Mouse (Mus musculus) c-Kit-negative CD71-positive TER-119-positive erythroid progenitor cells, embryonic 14.5 days (primary cell): ENCODE measurements around the gene Fcmr.

Experiments
- DNase-seq: peaks from one replicate; pipeline ENCODE4 v3.0.0-alpha.2; 2013; ENCODE audit warnings: low read depth, low spot score

Gene Fcmr

DNA sequence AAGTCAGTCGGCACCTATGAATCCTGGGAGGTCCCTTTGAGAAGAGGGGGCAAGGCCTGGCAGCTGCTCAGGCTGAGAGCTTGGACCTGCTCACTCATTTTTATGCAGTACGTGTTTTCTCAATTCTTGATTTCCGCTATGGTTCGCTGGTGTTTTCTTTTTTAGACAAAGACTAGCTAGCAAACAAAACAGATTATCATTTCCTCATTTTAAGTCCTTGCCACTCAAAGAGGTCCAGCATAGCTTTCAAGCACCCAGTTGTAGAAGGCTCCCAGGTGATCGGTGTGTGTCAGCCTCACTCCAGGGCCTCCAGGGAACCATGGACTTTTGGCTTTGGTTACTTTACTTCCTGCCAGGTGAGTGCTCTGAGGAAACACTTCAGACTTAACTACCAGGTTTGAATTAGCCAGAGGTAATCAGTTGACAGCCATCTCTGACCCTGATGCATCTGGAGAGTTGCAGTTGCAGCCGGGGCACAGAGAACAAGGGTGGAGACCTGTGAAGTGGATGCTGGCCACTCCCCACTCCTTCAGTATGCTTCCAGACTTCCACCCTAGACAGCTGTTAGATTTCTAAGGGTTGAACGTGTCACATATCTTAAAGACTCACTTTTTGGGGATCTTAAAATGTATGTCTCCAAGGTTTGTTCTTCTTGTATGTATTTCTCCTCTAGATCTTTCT, at the start of gene Fcmr:
Fcmr (plus strand) TSS at position 129 of the 681 bp plus-strand sequence.
- DNase-seq: no peak

DNA sequence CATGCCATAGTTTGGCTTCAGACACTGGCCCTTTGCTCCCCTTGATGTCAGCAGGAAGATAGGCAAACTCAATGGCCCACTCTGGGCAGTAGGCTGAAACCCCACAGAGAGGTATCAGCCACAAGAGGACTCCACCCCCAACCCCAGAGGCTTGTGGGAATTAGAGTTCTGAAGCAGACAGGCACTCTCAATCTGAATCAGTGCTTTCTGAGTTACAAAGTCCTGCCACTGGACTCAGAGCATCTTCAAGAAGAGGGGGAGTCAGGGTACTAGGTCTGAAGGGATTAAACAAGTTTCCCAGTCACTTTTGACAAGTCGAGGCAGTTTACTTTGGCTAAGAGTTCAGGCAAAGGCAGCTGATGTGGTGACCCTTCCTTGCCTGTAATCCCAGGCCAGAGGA, 45.7 kb upstream of the Fcmr start:
- DNase-seq: no peak

DNA sequence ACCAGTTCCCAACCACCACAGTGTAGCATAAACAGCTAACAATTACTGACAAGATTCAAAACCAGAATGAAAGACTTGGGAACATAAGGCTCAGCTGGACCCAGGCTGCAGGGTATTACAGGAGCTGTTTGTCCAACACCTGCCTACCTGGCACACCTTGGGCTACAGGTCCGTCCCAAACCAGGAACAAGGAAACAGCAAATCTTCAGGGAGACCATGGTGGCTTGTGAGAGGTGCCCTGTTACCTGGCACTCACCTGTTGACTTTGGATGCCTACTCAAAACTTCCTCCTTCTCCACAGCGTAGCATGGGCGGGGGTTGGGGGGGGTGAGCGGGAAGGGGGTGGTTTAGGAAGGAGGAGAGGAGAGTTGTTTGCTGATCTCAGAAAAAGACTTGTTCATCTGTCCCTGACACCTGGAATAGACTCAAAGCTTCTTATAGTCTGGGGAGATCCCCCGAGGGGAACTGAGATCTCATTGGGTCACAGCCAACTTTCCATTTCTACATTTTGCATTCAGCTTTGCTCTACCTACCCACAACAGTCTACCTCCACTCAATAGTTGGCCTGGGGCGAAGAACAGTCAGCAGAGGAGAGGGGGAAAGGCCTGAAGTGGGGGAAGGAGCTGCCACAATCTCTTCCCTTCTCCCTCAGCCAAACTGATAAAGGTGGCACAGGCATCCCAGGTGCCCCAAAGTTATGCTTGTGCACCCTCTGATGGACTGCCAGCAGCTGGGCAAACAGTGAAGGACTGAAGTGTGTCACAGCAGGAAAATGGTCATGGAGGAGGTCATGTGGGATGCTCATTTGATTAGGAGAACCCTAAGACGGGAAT, 44.9 kb upstream of the Fcmr start:
- no peak for DNase-seq

DNA sequence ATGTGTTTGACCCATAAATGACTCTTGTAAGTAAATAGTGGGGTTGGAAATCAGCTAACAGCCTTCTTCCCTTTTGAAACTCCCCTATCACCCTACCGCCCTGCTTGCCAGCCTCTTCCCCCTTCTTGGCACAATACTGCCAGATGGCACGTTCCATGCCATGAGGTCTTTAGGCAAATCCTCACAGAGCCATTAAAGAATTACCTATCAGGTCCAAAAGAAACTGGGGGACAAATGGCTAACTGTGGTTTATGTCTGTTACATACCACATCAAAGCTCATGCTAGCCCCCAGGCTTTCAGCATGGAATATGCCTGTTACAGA, 44.4 kb upstream of the Fcmr start:
- DNase-seq: no peak

DNA sequence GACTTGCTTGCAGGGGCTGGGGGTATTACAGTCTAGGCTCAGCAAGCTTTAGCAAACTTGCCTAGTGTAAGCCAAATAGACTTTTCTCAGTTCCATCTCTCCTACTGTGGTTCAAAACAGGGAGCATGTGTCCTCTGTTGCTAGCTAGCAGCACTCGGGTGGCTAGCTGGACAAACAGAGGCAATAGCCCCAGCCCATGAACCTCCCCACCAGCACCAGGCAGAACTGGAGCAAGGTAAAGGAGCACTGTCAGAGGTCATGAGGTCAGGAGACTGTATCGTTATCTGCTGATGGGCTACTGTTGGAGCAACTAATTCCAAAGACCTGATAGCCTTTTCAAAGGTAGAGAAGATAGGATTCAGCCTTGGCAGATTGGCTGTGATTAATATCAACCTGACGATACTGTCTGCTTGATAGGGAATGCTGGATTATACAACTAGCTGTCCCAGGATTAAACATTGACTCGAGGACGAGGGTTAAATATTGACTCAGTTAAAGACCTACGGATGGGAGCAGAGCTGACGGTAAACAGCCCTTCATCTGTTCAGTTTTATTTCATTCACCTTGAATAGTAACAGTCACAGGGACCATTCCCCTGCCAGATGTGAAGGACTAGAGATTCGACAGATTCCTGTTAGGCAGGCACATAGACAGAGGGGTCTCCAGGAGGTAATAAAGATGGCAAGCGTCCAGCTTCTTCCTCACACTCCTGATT, 43.4 kb upstream of the Fcmr start:
- DNase-seq: no peak

DNA sequence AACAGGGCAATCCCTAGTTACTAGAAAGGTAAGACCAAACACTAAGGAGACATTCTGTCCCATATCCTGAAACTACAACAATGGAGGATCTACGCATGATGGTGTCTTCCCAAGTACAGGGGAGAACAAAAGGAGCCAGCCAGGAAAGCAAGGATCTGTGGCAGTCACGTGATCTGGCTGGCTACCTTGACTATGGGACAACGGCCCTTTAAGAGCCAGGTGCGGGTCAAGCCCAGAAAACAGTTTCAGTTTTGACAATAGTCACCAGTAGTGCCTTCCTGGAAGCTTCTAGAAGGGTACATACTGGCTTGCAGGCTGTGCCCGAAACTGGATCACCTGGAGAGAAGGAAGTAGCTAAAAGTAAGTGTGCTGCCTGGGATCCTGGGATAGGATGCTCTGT, 39.0 kb upstream of the Fcmr start, which contains the start of gene Pigr:
Pigr (plus strand) TSS at position 237 of the 400 bp plus-strand sequence.
- no peak for DNase-seq

DNA sequence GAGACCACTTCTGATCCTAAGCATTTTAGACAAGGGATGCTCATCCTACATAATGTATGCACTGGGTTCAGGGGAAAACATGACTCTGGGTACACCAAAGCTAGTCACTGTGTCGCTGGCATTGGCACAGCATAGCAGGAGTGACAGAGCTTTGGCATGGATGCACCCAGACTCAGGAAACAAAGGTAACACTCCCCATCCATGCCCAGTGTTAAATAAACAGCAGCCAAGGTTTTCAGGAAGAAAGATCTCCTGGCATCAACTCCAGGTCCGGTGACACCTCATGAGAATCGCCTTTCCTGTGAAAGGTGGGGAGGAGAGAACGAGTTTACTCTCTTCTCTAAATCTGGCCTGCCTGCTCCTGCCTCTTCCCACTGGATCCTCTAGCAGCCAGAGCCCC, 36.8 kb upstream of the Fcmr start:
- no peak for DNase-seq

DNA sequence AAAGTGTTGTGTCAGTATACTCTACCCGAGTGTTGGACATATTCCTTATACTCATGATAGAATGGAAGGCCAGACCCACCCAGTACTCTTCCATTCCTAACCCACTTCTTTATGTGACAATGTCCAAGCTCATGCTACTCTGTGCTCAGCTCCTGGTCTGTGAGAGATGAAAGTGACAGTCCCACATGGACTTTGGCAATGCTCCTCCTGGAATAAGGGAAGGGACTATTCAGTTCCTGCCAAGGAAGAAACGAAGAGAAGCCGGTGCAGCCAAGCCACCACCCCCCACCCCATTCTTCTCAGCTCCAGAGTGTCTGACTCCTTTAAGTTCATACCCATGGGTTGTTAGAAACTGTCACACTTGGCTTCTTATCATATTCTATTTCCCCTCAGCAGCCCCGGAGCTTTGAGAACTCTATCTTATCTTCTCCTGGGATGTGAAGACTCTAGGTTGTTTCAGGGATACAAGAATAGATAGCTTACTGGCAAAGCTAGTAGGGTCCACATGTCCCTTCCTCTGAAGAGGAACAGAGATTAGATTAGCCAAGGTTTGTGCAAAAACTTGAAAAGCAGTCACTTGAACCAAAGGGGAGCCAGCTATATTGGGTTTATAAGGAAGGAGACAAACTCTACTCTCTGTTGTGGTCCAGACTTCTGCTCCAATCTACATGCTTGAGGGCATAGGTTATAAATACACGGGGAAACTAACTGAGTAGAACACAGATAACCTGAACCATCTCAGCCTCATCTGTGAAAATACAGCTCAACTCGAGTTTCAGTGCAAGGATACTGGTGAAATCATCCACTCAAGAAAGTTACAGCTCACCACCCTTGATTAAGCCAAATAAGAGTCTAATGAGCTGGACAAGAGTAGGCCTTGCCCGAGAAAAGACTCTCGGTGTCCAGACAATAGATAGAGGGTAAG, 35.3 kb upstream of the Fcmr start:
- no peak for DNase-seq

DNA sequence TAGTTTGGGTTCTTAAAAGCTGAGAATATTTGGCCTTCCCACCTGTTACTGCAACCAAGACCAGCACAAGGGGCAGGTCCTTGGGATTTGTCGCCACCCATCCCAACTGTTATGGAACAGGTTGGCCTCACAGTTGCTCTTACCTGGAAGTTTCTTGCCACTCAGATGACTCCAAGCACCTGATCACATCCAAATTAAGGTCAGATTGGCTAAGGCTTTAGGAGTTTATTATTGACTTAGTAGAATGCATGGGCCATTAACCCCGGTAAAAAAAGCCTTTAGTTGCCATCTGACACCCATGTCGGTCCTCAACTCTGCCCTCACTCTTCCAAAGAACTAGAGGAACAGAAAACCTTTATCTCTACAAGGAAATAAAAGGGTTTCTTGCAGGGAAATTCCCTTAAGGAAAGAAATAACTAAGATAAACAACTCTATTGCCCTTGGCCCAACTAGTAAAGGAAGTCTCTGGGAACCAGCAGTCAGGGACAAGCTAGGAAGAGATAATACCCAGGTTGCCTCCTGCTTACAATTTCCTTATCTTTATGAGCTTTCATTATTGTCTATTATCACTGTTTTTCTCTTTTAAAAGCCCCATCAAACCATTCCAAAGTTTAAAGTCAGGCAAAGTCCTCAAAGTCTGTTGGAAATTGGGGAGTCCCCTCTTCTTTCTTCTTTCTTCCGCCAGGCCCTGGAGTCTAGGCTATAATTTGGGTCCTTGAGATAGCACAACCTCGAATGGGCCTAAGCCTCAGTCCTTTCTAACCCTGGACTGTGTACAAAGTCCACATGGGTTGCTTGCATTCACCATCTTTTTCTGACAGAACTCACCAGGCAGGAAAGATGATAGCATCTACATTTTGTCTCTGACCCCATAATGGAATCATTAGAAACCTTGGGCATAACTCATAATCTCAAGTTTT, 33.0 kb upstream of the Fcmr start:
- DNase-seq: no peak

DNA sequence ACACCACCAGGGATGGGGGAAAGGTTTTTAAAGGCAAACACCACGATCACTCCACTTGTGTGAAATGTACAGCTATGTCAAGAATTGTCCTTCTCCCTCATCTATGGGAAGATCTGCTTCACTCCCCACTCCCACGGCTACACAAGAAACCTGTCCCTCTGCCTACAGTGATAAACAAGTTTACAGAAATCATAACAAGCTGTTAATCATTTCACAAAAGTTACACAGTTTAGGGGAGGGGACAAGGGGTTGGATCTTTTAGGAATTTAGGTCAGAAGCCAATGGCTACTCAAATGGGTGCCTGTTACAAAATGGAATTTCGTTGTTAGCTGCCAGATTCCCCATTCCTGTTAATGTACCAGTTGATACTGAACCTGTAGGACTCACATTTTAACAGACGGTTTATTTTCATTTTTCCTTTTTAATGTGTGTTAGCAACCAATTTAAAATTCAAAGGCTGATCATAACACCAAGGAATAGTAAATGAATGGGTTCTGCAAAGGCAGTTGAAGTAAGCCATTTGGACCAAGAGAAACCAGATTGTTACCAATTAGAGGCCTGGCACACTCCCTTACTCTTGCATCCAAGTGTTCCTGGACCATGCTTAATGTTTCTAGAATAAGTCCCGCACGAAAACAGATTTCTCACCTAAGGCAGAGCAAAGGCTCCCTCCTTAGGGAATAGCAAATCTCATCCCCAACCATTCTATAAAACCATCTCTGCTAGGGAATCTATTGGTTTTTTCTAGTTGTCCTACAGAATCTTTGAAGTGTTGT, 30.1 kb upstream of the Fcmr start:
- no peak for DNase-seq

DNA sequence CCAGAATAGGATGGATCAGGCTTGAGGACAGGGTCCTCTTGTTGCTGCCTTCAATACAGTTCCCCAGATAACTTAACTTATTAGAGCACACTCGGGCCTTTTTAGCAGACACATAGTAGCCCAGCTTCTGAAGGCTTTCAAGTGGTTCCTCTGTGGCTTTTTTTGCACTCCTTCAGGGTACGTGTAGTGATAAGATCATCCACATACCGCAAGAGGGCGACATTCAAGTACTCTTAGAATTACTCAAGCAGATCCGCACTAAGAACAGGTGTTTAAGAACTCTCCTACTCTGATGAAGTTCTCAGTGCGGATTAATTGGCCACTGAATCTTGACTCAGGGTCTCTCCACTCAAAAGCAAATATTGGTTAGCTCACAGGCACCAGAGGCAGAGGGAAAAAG, 27.2 kb upstream of the Fcmr start:
- no peak for DNase-seq

DNA sequence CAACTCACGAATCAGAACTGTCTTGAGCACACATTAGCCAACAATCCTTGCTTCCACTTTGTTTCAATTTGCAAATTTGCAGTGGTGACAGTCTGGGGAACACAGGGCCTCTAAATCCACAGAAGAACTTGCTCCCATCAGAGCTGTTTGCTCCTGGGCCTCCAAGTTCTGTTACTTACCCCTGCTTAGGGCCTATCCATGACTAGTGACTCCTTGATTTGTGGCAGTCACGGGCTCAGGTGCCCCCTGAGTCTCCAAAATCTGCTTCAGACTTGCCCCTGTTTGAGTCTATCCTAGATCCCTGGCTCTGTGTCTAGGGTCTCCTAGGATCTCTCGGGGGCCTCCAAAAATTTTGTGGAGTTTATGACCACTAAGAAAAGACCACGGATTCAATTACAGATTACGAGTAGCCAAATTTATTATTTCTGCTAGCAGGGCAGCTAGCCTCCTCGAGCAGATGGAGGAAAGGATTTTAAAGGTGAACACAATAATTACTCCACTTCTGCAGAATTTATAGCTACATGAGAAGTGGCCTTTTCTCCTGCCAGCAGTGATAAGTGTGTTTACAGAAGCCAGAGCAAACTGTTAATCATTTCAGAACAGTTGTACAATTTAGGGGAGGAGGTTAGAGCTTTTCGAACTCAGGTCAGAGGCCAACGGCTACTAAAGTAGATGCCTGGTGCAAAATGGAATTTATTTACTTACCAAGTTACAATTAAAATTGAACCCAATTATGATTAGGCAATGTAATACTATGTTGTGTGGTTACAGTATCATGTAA, 24.7 kb upstream of the Fcmr start:
- DNase-seq: no peak

DNA sequence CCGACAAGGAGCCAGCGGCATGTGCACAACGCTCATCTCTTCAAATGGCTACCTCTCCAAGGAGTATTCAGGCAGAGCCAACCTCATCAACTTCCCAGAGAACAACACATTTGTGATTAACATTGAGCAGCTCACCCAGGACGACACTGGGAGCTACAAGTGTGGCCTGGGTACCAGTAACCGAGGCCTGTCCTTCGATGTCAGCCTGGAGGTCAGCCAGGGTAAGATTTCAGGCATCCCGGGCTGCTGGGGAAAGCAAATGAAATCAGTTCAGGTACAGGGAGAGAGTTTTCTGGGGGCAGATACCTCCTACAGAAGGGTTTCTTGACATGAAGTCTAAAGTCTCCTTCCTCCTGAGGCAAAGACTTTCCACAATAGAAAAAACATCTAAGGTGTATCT, 23.8 kb upstream of the Fcmr start:
- DNase-seq: no peak

DNA sequence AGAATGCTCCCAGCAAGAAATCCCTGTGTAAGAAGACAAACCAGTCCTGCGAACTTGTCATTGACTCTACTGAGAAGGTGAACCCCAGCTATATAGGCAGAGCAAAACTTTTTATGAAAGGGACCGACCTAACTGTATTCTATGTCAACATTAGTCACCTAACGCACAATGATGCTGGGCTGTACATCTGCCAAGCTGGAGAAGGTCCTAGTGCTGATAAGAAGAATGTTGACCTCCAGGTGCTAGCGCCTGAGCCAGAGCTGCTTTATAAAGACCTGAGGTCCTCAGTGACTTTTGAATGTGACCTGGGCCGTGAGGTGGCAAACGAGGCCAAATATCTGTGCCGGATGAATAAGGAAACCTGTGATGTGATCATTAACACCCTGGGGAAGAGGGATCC, 21.0 kb upstream of the Fcmr start:
- DNase-seq: no peak

DNA sequence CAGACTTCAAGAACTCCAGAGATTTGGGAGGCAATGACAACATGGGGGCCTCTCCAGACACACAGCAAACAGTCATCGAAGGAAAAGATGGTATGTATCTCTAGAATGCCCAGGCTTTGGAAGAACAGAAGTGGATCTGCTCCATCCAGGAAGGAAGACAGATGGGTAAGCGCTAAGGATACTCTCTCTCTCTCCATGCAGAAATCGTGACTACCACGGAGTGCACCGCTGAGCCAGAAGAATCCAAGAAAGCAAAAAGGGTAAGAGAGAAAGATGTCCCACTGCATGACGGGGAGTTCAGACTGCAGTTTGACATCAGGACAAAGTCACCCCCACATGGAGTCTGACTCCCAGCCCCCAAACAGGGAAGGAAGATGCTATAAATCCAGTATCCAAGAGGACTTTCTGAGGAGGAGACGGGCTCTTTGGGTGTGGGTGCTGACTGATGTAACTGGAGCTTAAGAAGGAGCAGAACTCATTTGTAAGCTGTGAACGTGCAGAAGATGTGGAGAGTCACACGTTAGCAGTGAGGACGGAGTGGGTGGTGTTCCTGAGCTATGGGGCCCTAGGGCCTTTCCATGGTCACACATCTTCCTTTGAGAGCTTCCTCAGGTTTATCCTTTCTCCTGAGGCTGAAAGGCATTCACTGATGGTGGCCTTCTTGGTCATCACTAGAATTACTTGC, 15.8 kb upstream of the Fcmr start:
- no peak for DNase-seq

DNA sequence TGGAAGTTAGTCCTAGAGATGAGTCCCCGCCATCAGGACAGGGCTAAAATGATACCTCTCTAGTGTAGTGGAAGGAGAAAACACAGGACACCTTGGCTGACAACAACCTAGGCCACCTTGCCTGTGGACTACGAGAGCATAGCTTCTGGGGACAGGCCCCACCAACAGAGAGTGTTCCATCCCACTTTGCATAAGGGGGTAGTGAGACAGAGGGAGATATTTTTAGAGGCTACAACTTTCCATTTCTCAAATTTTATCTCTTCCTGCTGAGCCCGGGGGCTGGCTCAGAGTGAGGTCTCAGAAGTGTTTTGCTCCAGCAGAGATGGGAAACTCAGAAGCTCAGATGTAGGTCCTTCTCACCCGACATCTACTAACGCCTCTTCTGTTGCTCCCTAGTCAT, 15.1 kb upstream of the Fcmr start:
- no peak for DNase-seq

DNA sequence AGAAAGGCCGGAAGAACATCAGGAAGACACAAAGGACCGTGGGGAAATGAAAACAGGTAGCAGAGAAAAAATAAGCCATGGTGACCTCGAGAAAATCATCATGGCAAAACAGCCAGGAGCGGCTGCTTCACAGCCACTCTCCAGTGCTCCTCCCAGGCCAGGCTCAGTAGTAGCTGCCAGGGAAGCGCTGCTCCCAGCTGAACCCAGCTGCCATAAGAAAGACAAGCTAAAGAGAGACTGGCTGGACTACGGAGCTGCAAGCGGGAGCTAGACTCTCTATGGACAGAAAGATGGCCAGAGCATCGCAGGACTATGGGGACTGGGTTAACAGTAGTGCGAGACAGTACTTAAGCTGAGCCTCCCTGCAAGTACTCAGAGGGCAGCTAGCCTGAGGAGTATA, 10.7 kb upstream of the Fcmr start:
- DNase-seq: no peak

DNA sequence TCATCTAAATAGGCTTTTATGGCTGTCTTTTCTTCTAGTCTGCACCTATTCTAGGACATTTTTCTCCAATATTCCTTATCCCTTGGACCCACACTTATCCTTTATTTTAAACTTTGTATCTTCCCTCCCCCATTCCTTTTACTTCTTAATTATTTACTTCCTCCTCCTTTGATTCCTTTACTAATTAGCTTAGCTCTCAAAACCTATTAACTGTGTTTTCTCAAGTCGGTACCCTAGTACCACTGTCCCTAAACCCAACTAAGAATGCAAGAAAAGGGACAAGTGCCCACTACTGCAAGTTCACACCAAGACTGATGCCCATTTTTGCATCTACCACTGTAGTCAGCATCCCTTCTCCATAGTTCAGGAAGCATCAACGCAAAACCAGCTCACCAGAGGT, 9.7 kb upstream of the Fcmr start:
- DNase-seq: no peak
